Mouse (Mus musculus): ENCODE results near the gene Cyp2w1.
"Not testable (repeated sequence)": the region's sequence is repeated elsewhere in the genome, so short reads cannot be mapped to it uniquely, and the experiment has no call there.

Cyp2w1 gene

GRCm38 (mm10) chr5:139332590-139333272, 19.7 kb upstream of the Cyp2w1 start:
- DNase-seq (ENCODE audit: low spot score in 2 of 2): no peak

DNA sequence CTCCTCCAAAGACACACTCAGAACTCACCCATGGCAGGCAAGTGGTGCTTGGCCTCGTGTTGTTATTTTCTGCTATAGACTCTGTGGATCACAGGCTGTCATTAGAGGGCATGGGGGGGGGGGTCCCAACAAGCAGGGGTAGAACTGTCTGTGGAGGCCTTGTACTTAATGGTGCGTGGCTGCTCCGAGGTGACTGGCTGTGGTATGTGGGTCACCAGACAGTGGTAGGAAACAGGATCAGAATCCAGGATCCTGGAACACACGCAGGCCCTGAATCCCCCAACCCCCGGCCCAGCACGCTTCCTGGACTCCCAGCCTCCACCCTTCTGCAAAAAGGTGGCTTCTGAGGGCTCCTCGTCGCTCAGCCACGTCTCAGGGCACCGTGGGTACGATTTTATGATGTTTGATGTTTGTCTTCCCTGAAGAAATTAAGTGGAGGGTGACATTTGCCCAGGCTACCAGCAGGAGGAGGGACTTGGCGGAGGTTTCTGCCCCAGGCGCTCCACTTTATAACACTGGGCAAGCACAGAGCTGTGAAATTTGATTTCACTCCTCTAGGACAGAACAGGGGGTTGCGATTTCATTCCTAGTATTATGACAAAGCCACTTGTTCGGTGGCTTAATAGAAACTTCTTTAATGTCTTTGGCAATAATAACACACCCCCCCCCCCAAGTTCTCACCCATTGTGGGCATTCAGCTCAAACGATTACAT, 19.0 kb upstream of the Cyp2w1 start:
- DNase-seq (ENCODE audit: low spot score in 2 of 2): no peak

DNA sequence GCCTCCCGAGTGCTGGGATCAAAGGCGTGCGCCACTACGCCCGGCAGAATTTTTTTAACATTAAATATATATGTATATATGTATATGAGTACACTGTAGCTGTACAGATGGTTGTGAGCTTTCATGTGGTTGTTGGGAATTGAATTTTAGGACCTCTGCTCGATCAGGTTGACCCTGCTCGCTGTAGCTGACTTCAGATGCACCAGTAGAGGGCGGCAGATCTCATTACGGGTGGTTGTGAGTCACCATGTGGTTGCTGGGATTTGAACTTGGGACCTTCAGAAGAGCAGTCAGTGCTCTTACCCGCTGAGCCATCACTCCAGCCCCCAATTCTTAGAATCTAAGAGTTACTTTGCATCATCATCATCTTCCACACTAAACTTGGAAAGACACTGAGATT, 18.0 kb upstream of the Cyp2w1 start:
- DNase-seq (ENCODE audit: low spot score in 2 of 2): not testable (repeated sequence)

- no peak for DNase-seq (ENCODE audit: low spot score in 2 of 2)
Observed at GRCm38 (mm10) chr5:139335634-139336033, 16.8 kb upstream of the Cyp2w1 start.

- DNase-seq (ENCODE audit: low spot score in 2 of 2): no peak
Observed at GRCm38 (mm10) chr5:139337826-139338370, 14.5 kb upstream of the Cyp2w1 start.

DNA sequence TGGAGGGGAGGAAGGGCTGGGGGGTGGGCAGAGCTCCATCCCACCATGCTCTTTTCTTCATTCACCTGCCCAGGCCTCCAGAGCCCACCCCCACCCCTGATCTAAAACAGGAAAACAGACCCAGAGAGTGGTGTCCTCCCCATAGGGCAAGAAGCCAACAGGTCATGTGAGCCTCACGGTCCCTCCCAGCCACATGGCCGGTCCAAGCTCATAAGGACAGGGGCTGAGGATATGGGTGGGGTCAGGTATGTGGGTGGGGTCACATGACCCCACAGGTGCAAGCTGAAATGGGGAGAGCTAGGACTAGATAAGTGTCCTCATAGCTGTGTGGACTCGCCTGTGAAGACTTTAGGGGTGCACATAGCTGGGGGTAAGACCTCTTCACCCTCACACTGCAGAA, 14.0 kb upstream of the Cyp2w1 start:
- no peak for DNase-seq (ENCODE audit: low spot score in 2 of 2)

DNA sequence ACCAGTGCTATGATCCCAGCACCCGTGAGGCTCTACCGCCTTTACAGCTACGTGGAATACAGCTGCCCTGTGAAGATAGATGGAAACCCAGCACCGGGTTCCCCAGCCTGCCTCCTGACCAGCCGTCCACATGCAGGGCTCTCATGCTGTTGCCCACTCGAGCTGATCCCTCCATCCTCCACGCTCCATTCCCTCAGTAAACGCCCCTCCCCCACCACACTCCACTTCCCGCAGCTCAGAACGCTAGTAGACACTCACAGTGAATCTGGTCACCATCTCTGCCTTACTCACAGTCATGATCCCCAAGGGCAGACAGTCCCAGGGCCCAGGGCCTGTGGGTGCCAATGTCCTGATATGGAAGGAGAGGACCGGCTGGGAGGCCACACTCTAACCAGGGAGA, 13.5 kb upstream of the Cyp2w1 start:
- no peak for DNase-seq (ENCODE audit: low spot score in 2 of 2)

- peak; percentile 57 to 64 for DNase-seq (ENCODE audit: low spot score in 2 of 2)
Observed at GRCm38 (mm10) chr5:139344021-139344686, 8.3 kb upstream of the Cyp2w1 start.

GRCm38 (mm10) chr5:139344687-139345363, 7.6 kb upstream of the Cyp2w1 start:
- DNase-seq (ENCODE audit: low spot score in 2 of 2): peak; percentile 81 to 83

DNA sequence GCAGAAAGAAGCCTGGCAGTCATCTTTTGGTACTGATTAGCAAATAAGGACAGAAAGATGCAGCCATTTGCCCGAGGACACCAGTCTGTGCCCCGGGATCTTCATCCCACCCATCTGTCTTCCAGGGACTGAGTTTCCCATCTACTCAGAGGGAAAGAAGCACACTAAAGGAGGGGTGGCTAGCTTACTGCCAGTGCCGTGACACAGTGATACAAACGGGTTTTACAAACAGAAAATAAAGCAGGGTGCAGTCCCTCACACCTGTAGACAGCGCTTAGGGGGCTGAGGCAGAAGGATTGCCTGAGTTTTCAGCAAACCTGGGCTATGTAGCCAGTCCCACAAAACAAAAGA, 7.1 kb upstream of the Cyp2w1 start:
- no peak for DNase-seq (ENCODE audit: low spot score in 2 of 2)

DNA sequence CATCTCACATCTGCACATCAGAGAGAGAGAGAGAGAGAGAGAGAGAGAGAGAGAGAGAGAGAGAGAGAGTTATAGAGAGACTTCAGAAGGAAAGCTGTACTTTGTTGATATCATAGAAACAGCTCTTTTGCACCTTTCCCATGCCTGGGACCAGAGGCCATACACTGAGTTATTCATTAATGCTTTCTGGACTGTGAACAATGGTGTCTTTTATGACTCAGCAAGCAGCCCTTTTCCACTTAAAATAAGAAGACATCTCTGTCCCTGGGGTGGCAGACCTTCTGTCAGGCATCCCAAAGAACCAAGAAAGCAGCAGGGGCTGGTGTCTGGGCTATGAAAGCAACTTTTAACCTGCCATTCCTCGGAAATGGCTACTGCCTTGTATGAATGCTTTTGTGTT, 5.2 kb upstream of the Cyp2w1 start:
- DNase-seq (ENCODE audit: low spot score in 2 of 2): no peak

DNA sequence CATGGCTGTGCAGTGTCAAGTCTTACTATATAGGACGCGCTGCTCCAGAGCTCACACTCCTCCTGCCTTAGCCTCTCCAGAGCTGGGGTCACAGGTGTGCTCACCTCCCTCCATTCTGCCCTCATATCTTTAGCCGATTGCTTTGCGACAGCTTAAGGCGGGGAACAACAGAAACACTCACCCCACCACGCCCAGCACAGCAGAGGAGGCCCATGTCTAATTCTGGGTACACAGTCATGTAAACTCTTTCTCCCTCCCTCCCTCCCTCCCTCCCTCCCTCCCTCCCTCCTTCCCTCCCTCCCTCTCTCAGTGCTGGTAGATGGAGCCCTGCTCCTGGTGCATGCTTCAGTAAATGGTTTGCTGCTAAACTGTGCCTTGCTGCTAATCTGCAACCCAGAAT, 2.7 kb upstream of the Cyp2w1 start:
- DNase-seq (ENCODE audit: low spot score in 2 of 2): no peak

DNA sequence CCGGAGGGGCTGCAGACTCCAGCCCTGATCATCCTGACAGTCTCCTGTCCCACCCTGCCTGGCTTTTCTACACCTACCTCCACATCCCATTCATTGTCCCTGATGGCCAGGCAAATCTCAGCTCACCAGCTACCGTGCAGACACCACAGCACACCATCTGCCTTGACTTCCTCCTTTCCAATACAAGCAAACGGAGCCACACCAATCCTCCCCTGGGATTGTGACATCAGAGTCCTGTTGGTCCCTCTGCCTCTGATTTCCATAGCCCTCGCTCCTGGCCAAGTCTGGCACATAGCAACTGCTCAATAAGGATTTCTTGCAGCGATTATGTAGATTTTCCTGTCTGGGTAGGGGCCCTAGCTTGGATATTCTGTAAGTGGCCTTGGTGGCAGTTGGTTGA, 1.3 kb upstream of the Cyp2w1 start, which contains the start of gene Cox19:
Cox19 (minus strand) TSS at position 285 of the 400 bp plus-strand sequence.
- no peak for DNase-seq (ENCODE audit: low spot score in 2 of 2)

- DNase-seq (ENCODE audit: low spot score in 2 of 2): no peak
Observed at GRCm38 (mm10) chr5:139351628-139352027, 789 bp upstream of the Cyp2w1 start.

GRCm38 (mm10) chr5:139353496-139353895, 1.1 kb downstream of the Cyp2w1 start:
- DNase-seq (ENCODE audit: low spot score in 2 of 2): no peak

DNA sequence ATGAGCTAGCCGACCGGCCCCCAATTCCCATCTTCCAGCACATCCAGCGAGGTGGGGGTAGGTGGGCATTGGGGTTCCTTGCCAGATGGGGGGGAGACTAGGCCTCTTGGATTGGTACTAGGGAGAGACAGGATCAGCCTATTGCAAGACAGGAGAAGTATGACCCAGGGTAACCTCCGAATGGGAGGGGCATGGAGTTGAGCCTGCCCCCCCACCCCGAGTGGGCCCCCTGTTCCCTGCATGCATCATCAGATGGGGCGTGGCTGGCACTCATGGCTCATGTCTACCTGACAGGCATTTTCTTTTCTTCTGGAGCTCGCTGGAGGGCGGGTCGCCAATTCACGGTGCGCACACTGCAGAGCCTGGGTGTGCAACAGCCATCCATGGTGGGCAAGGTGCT, 1.5 kb downstream of the Cyp2w1 start:
- no peak for DNase-seq (ENCODE audit: low spot score in 2 of 2)

DNA sequence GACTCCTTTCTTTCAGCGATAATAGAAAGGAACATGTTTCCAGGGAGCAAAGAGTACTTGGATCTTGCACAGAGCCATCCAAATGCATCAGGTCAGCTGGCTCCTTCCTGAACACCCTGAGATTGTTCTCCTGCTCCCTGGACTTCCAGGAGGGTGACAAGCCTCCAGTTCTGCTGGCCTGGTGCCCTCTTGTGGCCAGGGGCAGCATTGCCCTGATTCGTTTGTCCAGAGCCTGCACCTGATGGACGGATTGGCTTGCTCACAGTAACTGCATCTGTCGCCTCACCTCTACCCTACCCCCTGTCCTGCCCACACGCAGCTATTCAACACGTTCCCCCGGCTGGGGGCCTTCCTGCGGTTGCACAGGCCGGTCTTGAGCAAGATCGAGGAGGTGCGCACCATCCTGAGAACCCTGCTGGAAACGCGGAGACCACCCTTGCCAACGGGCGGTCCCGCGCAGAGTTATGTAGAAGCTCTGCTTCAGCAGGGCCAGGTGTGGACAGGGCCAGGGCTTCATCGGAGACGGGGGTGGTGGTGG, 2.9 kb downstream of the Cyp2w1 start:
- peak; percentile 71 to 75 for DNase-seq (ENCODE audit: low spot score in 2 of 2)

DNA sequence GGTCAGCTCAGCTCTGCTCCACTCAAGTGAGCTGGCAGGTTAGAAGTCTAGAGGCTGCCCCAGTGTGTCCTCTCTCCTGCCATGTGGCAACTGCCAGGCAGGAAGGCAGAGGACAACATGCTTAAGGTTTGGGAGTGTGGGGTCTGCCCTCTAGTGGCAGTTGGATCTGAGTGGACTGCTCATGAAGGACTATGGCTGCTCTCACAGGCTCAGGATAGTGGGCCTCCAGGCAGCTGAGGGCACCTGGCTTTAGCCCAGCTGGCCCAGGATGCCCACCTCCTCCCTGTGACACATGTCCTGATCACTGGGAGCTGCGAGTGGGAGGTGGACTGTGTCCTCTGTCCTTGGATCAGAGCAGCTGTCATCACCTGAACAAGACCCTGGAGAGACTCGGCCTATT, 6.2 kb downstream of the Cyp2w1 start:
- DNase-seq (ENCODE audit: low spot score in 2 of 2): no peak

DNA sequence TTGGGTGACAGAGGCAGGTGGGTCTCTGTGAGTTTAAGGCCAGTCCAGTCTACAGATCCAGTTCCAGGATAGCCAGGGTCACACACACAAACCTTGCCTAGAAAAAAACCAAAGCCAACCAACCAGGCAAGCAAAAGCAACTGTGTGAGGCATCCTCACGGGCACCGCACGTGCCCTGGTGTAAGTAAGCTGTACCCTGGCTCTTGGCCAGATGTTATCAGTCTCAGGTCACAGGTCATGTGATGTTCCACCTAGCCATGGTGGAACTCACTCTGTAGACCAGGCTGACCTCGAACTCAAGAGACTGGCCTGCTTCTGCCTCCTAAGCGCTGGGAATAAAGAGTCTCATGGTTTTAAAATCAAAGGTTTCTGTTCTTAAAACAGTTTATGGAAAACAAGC, 6.8 kb downstream of the Cyp2w1 start:
- no peak for DNase-seq (ENCODE audit: low spot score in 2 of 2)

- DNase-seq (ENCODE audit: low spot score in 2 of 2): no peak
Observed at GRCm38 (mm10) chr5:139363858-139364257, 11.4 kb downstream of the Cyp2w1 start.

DNA sequence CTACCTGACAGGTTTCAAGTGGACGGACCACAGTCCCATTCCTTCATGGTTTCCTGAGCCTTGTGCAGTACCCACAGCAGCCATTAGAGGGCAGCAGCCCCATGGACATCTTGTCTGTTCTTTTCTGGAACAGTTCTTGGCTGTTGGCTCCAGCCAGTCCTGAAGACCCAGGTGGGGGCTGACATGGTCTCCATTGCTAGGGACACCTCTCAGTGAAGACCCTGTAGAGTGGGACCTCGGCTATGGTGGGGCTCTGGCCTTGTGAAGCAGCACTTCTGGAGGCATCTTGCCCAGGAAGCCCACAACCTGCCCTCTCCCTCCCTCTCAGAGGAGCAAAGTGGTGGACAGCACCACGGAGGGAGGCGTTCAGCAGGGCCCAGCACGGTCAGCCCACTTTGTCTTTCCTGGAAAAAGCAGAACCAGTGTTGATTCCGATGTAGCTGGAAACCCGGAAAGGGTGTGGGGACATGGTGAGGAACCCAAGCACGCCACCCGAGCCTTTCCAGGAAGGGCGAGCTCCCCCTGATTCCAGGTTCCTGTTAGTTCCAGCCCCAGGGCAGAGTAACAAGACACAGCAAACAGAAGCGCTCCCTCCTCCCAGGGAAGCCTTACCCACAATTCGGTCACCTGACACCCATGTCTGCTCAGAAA, 12.0 kb downstream of the Cyp2w1 start:
- peak; percentile 95 to 99 for DNase-seq (ENCODE audit: low spot score in 2 of 2)

Data from frontal cortex, postnatal 25 days (tissue).